Mouse (Mus musculus) forebrain, postnatal 0 days (tissue): ENCODE data around the gene Exosc8. TPM values are rescaled to one million over a fixed set of nuclear protein-coding genes. Genes with fewer than 3 reads are reported as not detected.
A peak's percentile ranks its signal among the peaks of the same experiment; 100 is the strongest.

ENCODE experiments used
- ATAC-seq: fragments of 200-750 bp; cut with Nextera tagmentation; 2 replicates; pipeline ENCODE4 v1.8.0; 2017; ENCODE audit warnings: mild to moderate bottlenecking, moderate library complexity
- DNase-seq: peaks from one replicate; pipeline ENCODE4 v3.0.0-alpha.2; 2015
- H3K27ac ChIP-seq: fragments of 300-500 bp; sonication (generic); 2 replicates; pipeline ENCODE4 v1.5.1; 2014; ENCODE audit warnings: low read depth, mild to moderate bottlenecking, antibody characterized with exemption, low read length, moderate library complexity, mixed read lengths
- H3K27me3 ChIP-seq: fragments of 300-500 bp; sonication (generic); 2 replicates; pipeline ENCODE4 v1.6.1; 2014; ENCODE audit warnings: mild to moderate bottlenecking, low read length, mixed read lengths; ENCODE audit not compliant: insufficient read depth
- H3K36me3 ChIP-seq: fragments of 300-500 bp; sonication (generic); 2 replicates; pipeline ENCODE4 v1.6.1; 2014; ENCODE audit warnings: mild to moderate bottlenecking, moderate library complexity; ENCODE audit not compliant: insufficient read depth
- H3K4me1 ChIP-seq: fragments of 300-500 bp; sonication (generic); 2 replicates; pipeline ENCODE4 v1.6.1; 2014; ENCODE audit warnings: antibody characterized with exemption; ENCODE audit not compliant: insufficient read depth
- H3K4me2 ChIP-seq: fragments of 300-500 bp; sonication (generic); 2 replicates; pipeline ENCODE4 v1.6.1; 2014; ENCODE audit warnings: low read depth, mild to moderate bottlenecking, moderate library complexity
- H3K4me3 ChIP-seq: fragments of 300-500 bp; sonication (generic); 2 replicates; pipeline ENCODE4 v1.5.1; 2014; ENCODE audit warnings: low read depth, low read length, mixed read lengths
- H3K9ac ChIP-seq: fragments of 300-500 bp; sonication (generic); 2 replicates; pipeline ENCODE4 v1.6.1; 2014; ENCODE audit warnings: mild to moderate bottlenecking
- H3K9me3 ChIP-seq: fragments of 300-500 bp; sonication (generic); 2 replicates; pipeline ENCODE4 v1.6.1; 2016; ENCODE audit warnings: low read length
- CTCF ChIP-seq: sonication (generic); IDR thresholded peaks from 2 replicates; pipeline ENCODE4 v1.5.1; 2016; ENCODE audit warnings: antibody characterized with exemption, control low read depth, low read depth
- WGBS: fragments of 180-500 bp; shearing (Covaris S2); extraction: QIAGEN DNeasy Blood & Tissue Kit; methylation state at CpG from one replicate; pipeline ENCODE4 v1.1.7; 2014; 5-methylcytosine and 5-hydroxymethylcytosine counted together
- polyA plus RNA-seq: library from polyadenylated mRNA; unstranded; fragments of >200 nt; fragmentation: Nextera tagmentation; extraction: Ambion mirVana; gene quantifications from 2 replicates; pipeline ENCODE4 v1.2.1, GENCODE M21; 2015
- total RNA-seq: library from RNA; depleted of rRNA; stranded (reverse); fragments of >200 nt; gene quantifications from 2 replicates; pipeline ENCODE4 v1.2.3, GENCODE M21; 2014

Exosc8 gene
- total and polyA plus RNA-seq, 2 experiments from 2014 or later: 39.8 to 72.6 TPM

DNA sequence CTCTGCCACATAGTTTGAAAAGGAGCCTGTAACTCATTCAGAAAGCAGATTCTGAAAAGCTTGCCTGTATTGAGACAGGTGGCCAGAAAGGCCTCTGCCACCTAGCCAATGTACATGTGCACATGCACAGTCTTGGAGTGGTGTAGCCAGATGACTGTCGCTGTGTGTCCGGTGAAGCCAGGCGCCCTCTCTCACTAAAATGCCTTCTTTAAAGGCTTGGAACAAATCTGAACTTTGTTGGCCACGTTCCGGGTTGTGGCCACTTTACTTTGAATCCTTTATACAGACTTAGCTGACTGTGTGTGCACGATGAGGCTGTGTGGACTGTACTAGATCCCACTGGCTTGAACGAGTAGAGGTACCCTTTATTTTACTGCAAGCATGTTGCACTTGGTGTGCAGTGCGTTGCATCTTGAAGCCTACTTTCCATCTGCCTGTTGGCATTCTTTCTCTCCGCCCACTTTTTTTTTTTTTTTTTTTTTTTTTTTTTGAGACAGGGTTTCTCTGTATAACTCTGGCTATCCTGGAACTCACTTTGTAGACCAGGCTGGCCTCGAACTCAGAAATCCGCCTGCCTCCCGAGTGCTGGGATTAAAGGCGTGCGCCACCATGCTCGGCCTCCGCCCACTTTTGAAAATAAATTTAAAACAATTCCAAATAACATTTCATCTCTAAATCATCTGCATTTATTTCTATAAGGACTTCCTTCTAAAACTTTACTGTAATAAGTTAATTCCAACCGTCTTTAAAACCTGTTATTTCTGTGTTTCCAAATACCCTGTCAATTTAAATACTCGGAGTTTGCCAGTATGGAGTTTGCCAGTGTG, 1.1 kb upstream of the Exosc8 start:
- Histone ChIP-seq H3K27me3 (no peaks in the 10 kb centered on the region), H3K4me1 (peaks cover 9% of the 10 kb centered on the region; the same call in 1 of the 2 replicates), H3K36me3 (peaks cover 35% of the 10 kb centered on the region), H3K4me2 (peak overlapping the region; percentile 70), H3K27ac (peak overlapping the region; percentile 95), H3K9me3 (no peaks in the 10 kb centered on the region), H3K9ac (peak overlapping the region; percentile 98), H3K4me3 (peak overlapping the region; percentile 69)
- DNase-seq (peak; percentile 49), ATAC-seq (no peak)
- WGBS: 47% methylated on average over 18 of the region's 18 CpGs
- TF ChIP-seq CTCF: 0 out of 2 replicates have a peak, but pooled peaks have one; percentile 3

GRCm38 (mm10) chr3:54734411-54735246, 564 bp downstream of the Exosc8 start:
- peak overlapping the region; percentile 70 for H3K4me2 ChIP-seq
- peak overlapping the region; percentile 69 for H3K4me3 ChIP-seq
- H3K36me3 ChIP-seq: peaks cover 42% of the 10 kb centered on the region
- peaks cover 9% of the 10 kb centered on the region; the same call in 1 of the 2 replicates for H3K4me1 ChIP-seq
- WGBS: under 1% methylated on average over 75 of the region's 84 CpGs
- H3K27me3 ChIP-seq: no peaks in the 10 kb centered on the region
- H3K9me3 ChIP-seq: no peaks in the 10 kb centered on the region
- DNase-seq: peak; percentile 94
- no peak for TF ChIP-seq CTCF
- ATAC-seq: peak; percentile 95
- H3K27ac ChIP-seq: peak overlapping the region; percentile 95
- H3K9ac ChIP-seq: peak overlapping the region; percentile 98

DNA sequence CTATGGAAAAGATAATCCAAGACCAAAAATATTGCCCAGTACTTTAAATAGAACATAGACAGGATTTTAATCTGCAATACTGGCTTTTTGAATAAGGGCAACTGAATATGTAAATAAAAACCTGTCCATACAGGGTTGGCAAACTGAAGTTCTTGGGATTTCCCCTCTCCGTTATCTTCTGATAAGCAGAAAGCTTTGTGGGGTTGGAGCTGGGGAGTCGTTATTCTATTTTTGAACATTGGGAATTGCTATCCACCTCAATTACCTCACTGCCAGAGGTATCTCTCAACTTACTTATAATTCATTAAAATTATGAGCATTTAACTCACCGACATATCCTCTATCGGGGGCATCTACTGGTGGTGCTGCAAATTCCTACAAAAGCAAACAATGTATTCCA, 2.8 kb downstream of the Exosc8 start:
- Histone ChIP-seq H3K4me2 (no peak overlapping the region), H3K9ac (no peak overlapping the region), H3K27me3 (no peaks in the 10 kb centered on the region), H3K4me1 (peaks cover 9% of the 10 kb centered on the region; the same call in 1 of the 2 replicates), H3K36me3 (peaks cover 54% of the 10 kb centered on the region), H3K4me3 (no peak overlapping the region), H3K27ac (no peak overlapping the region), H3K9me3 (no peaks in the 10 kb centered on the region)
- TF ChIP-seq CTCF: no peak
- ATAC-seq (no peak), DNase-seq (no peak)
- WGBS: 90% methylated on average over 4 of the region's 4 CpGs

GRCm38 (mm10) chr3:54731626-54732150, 3.5 kb downstream of the Exosc8 start:
- WGBS: 85% methylated on average over 8 of the region's 8 CpGs

GRCm38 (mm10) chr3:54728100-54728499, 7.1 kb downstream of the Exosc8 start:
- no peak overlapping the region for H3K4me2 ChIP-seq
- no peak overlapping the region for H3K27ac ChIP-seq
- no peaks in the 10 kb centered on the region for H3K9me3 ChIP-seq
- DNase-seq: no peak
- H3K27me3 ChIP-seq: no peaks in the 10 kb centered on the region
- no peak overlapping the region for H3K9ac ChIP-seq
- ATAC-seq: no peak
- WGBS: 89% methylated on average over 6 of the region's 6 CpGs
- H3K4me3 ChIP-seq: no peak overlapping the region
- no peak for TF ChIP-seq CTCF
- no peaks in the 10 kb centered on the region for H3K4me1 ChIP-seq
- peaks cover 72% of the 10 kb centered on the region for H3K36me3 ChIP-seq

More at GRCm38 (mm10) chr3:54731626-54732150, 3.5 kb downstream of the Exosc8 start:
- Histone ChIP-seq H3K4me2 (no peak overlapping the region), H3K4me3 (no peak overlapping the region), H3K4me1 (peaks cover 9% of the 10 kb centered on the region; the same call in 1 of the 2 replicates), H3K9ac (no peak overlapping the region), H3K27ac (no peak overlapping the region), H3K9me3 (no peaks in the 10 kb centered on the region), H3K27me3 (no peaks in the 10 kb centered on the region), H3K36me3 (peaks cover 61% of the 10 kb centered on the region)
- TF ChIP-seq CTCF: no peak
- ATAC-seq (no peak), DNase-seq (no peak)

- no peak overlapping the region for H3K27ac ChIP-seq
- H3K4me2 ChIP-seq: no peak overlapping the region
- H3K36me3 ChIP-seq: peaks cover 72% of the 10 kb centered on the region
- 95% methylated on average over 2 of the region's 2 CpGs for WGBS
- DNase-seq: no peak
- no peak for TF ChIP-seq CTCF
- no peaks in the 10 kb centered on the region for H3K27me3 ChIP-seq
- H3K4me3 ChIP-seq: no peak overlapping the region
- no peaks in the 10 kb centered on the region for H3K9me3 ChIP-seq
- ATAC-seq: no peak
- no peak overlapping the region for H3K9ac ChIP-seq
- H3K4me1 ChIP-seq: no peaks in the 10 kb centered on the region
These were observed 7.6 kb downstream of the Exosc8 start for GRCm38 (mm10) chr3:54727588-54727987.
